Mouse (Mus musculus) olfactory bulb, adult 2 months (tissue): ENCODE measurements around the gene Rab5b.

ENCODE experiments used
- CTCF ChIP-seq: fragments of 200-500 bp; IDR thresholded peaks from 2 replicates; pipeline ENCODE4 v1.5.1; 2012; ENCODE audit warnings: low read depth, mild to moderate bottlenecking, low read length, moderate library complexity; ENCODE audit not compliant: insufficient read depth
- POLR2A ChIP-seq: fragments of 200-500 bp; IDR thresholded peaks from 2 replicates; pipeline ENCODE4 v1.6.1; 2012; ENCODE audit warnings: mild to moderate bottlenecking, low read depth, low read length, moderate library complexity; ENCODE audit not compliant: insufficient read depth

DNA sequence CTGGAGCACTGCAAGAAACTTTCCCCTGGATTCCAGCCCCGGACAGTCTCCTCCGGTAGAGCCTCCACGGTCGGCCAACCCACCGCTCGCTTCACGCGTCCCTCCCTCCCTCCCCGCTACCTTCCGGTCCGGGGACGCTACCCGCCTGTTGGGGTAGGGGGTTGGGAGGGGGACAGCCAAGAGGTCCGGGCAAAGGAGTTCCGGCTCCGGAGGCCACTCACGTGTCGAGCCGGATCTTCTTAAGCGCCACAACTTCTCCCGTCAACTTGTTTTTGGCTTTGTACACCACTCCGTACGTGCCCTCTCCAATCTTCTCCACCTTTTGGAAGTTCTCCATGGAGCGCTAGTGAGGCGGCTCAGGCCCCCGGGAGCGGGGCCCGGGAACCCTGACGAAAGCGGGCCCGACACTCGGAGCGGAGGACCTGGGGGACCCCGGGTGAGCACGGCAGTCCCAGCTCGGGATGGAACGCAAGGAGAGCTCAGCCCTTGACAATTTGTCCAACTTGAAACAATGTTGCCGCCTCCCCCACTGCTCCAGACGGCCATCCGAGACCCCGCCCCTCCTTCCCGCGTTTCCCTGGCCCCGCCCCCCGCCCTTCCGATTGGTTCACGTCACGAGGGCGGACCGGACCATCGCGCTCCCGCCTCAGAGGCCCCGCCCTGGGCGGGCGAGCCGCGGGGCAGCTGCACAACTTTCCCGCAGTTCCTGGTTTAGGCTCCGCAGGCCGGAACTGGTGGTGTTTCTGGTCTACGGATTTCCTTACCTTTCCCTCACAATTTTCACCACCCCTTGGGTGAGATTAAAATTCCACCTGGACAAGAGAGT lies 8.6 kb upstream of the Rab5b start, which contains the start of gene Cdk2:
- TF ChIP-seq POLR2A (no peak), CTCF (no peak)
